Mouse (Mus musculus) frontal cortex, postnatal 10 days (tissue): ENCODE measurements around the gene Ceacam12.
"Not testable (repeated sequence)": the region's sequence is repeated elsewhere in the genome, so short reads cannot be mapped to it uniquely, and the experiment has no call there.

Experiments used
- DNase-seq, 2 experiments: peaks; one replicate each; pipeline ENCODE4 v3.0.0; 2022; ENCODE audit warnings: low spot score in 2 of 2, mixed read lengths in 1 of 2

Gene Ceacam12

GRCm38 (mm10) chr7:18065629-18066028 is at the start of gene Ceacam12:
Ceacam12 (plus strand) TSS chr7:18065929.
- no peak for DNase-seq

DNA sequence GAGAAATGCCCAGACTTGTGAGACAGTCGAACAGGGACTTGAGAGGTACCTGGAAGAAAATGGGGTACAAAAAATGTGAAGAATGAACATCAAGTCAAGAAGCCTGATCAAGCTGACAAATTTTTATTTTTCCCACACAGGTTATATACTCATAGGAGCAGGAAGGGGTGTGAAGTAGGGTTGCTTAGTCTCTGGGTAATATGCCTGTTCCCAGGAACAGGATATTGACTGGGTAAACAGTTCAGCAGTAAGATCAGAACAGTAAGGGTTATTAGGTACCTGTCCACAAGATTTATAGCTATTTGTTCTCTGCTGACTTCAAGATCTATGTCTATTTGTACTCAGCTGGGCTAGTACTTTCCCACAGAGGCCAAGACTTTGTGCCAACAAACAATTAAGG is 8.1 kb downstream of the Ceacam12 start:
- DNase-seq, result not testable (repeated sequence)

DNA sequence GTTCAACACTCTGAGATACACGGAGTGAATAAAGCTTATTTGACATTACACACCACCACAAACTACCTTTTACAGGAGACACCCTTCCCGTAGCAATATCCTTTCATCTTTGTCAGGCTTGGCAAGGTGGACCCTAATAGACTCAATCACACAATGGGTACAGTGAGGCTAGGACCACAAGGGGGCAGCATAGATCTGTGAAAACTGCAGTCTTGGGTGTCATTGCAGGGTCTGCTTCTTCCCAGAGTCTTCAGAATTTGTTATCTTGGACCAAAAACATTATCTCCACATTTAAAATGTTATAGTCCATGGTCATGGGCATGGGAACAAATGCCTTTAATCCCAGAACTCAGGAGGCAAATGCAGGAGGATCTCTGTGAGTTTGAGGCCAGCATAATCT is 35.1 kb downstream of the Ceacam12 start:
- no peak for DNase-seq
